Mouse (Mus musculus) CD4-positive, CD25-positive, alpha-beta regulatory T cell, adult 2 months (primary cell): Measurements from ENCODE around the gene Cntn5.

Experiments used
- DNase-seq: peaks from one replicate; pipeline ENCODE4 v3.0.0-alpha.2; 2012; ENCODE audit warnings: low read depth, low spot score

The Cntn5 gene

GRCm38 (mm10) chr9:10230973-10231372, 673.6 kb downstream of the Cntn5 start:
- no peak for DNase-seq

- no peak for DNase-seq
Observed at GRCm38 (mm10) chr9:10229716-10230115, 674.9 kb downstream of the Cntn5 start.

GRCm38 (mm10) chr9:10226013-10226412, 678.6 kb downstream of the Cntn5 start:
- no peak for DNase-seq

- DNase-seq: no peak
Observed at GRCm38 (mm10) chr9:10186063-10186462, 718.5 kb downstream of the Cntn5 start.

- no peak for DNase-seq
Observed at GRCm38 (mm10) chr9:10170526-10170925, 734.0 kb downstream of the Cntn5 start.

GRCm38 (mm10) chr9:10121350-10122057, 783.1 kb downstream of the Cntn5 start:
- no peak for DNase-seq

GRCm38 (mm10) chr9:10116581-10116980, 788.0 kb downstream of the Cntn5 start:
- no peak for DNase-seq

GRCm38 (mm10) chr9:10109156-10109555, 795.4 kb downstream of the Cntn5 start:
- no peak for DNase-seq

GRCm38 (mm10) chr9:10107861-10108260, 796.7 kb downstream of the Cntn5 start:
- DNase-seq: no peak

- DNase-seq: no peak
Observed at GRCm38 (mm10) chr9:10101812-10102440, 802.6 kb downstream of the Cntn5 start.

- no peak for DNase-seq
Observed at GRCm38 (mm10) chr9:10076282-10076681, 828.3 kb downstream of the Cntn5 start.

GRCm38 (mm10) chr9:10073401-10073800, 831.2 kb downstream of the Cntn5 start:
- DNase-seq: no peak

GRCm38 (mm10) chr9:10072860-10073259, 831.7 kb downstream of the Cntn5 start:
- DNase-seq: no peak

- no peak for DNase-seq
Observed at GRCm38 (mm10) chr9:10071271-10071670, 833.3 kb downstream of the Cntn5 start.

- no peak for DNase-seq
Observed at GRCm38 (mm10) chr9:10044969-10045789, 859.4 kb downstream of the Cntn5 start.

- no peak for DNase-seq
Observed at GRCm38 (mm10) chr9:10043001-10043400, 861.6 kb downstream of the Cntn5 start.

GRCm38 (mm10) chr9:10015129-10015528, 889.4 kb downstream of the Cntn5 start:
- no peak for DNase-seq

GRCm38 (mm10) chr9:9984028-9984427, 920.5 kb downstream of the Cntn5 start:
- DNase-seq: no peak

GRCm38 (mm10) chr9:9983220-9983619, 921.4 kb downstream of the Cntn5 start:
- DNase-seq: no peak

- no peak for DNase-seq
Observed at GRCm38 (mm10) chr9:9965370-9965769, 939.2 kb downstream of the Cntn5 start.

GRCm38 (mm10) chr9:9960610-9961172, 943.9 kb downstream of the Cntn5 start:
- DNase-seq: no peak

GRCm38 (mm10) chr9:9949346-9949745, 955.2 kb downstream of the Cntn5 start:
- no peak for DNase-seq
